In genomic region chr16:89973814-89974712, GRCm38 (mm10) we compare ENCODE assay signal across 20 mouse cellular contexts.
DNase-seq lines count a peak whose midpoint lies in the region; ATAC-seq and TF ChIP-seq lines count a peak whose summit lies in the region.
"Had no signal": no experiment of that assay in that cellular context is flagged by ENCODE, and none has a peak within 500 bp of the region (broad histone marks: within the 10 kb centered on the region; RNA-seq: fewer than 3 reads in every experiment).

No protein-coding gene starts in this region.

- TF ChIP-seq CTCF in kidney, postnatal 0 days (IDR thresholded peaks at IDR 0.05; ENCODE audit: low read depth): no peak

- no peaks in the 10 kb centered on the region for H3K27me3 ChIP-seq in kidney, postnatal 0 days (ENCODE audit: insufficient read depth, low read length)
- no peaks in the 10 kb centered on the region for H3K27me3 ChIP-seq in embryonic facial prominence, embryonic 15.5 days
- no peaks in the 10 kb centered on the region for H3K27me3 ChIP-seq in stomach, embryonic 16.5 days (ENCODE audit: control insufficient read depth, insufficient read depth, low read length)
- H3K27me3 ChIP-seq: heart, embryonic 13.5 days; limb, embryonic 12.5 days; liver, embryonic 15.5 days; neural tube, embryonic 13.5 days had no signal

- 0 out of 2 replicates have a peak, but pooled peaks have one; percentile 36 for ATAC-seq in kidney, postnatal 0 days (replicated peaks; ENCODE audit: low FRiP score, low read depth)
- ATAC-seq in embryonic facial prominence, embryonic 15.5 days (ENCODE audit: insufficient number of reproducible peaks, low FRiP score, low TSS enrichment, low read depth): no peak
- ATAC-seq in stomach, embryonic 16.5 days (ENCODE audit: insufficient read depth, low FRiP score): peak; percentile 65
- ATAC-seq: intestine, embryonic 16.5 days; lung, postnatal 0 days had no signal

- no peak overlapping the region for H3K27ac ChIP-seq in kidney, postnatal 0 days
- peak overlapping the region; percentile 51 for H3K27ac ChIP-seq in embryonic facial prominence, embryonic 15.5 days (replicated peaks)
- peak overlapping the region; percentile 67 for H3K27ac ChIP-seq in stomach, embryonic 16.5 days (ENCODE audit: low read length)
- H3K27ac ChIP-seq: heart, embryonic 13.5 days; hindbrain, embryonic 14.5 days; limb, embryonic 12.5 days; liver, embryonic 15.5 days; neural tube, embryonic 13.5 days had no signal

- no peak overlapping the region for H3K4me2 ChIP-seq in kidney, postnatal 0 days (ENCODE audit: low read length)
- H3K4me2 ChIP-seq in embryonic facial prominence, embryonic 15.5 days (replicated peaks): no peak overlapping the region
- H3K4me2 ChIP-seq in stomach, embryonic 16.5 days (ENCODE audit: low read depth, low read length): no peak overlapping the region
- H3K4me2 ChIP-seq: heart, embryonic 13.5 days; hindbrain, embryonic 14.5 days; limb, embryonic 12.5 days; liver, embryonic 15.5 days; midbrain, embryonic 11.5 days; neural tube, embryonic 13.5 days had no signal

- H3K9me3 ChIP-seq in kidney, postnatal 0 days (replicated peaks; ENCODE audit: low read length): no peaks in the 10 kb centered on the region
- no peaks in the 10 kb centered on the region for H3K9me3 ChIP-seq in embryonic facial prominence, embryonic 15.5 days (replicated peaks)
- no peaks in the 10 kb centered on the region for H3K9me3 ChIP-seq in stomach, embryonic 16.5 days (replicated peaks; ENCODE audit: control insufficient read depth, low read length)
- H3K9me3 ChIP-seq: heart, embryonic 13.5 days; limb, embryonic 12.5 days; liver, embryonic 15.5 days; neural tube, embryonic 13.5 days had no signal

- H3K36me3 ChIP-seq in kidney, postnatal 0 days (ENCODE audit: insufficient read depth, low read length): no peaks in the 10 kb centered on the region
- H3K36me3 ChIP-seq in embryonic facial prominence, embryonic 15.5 days: no peaks in the 10 kb centered on the region
- H3K36me3 ChIP-seq in stomach, embryonic 16.5 days (ENCODE audit: control insufficient read depth, insufficient read depth, low read length): no peaks in the 10 kb centered on the region
- H3K36me3 ChIP-seq: heart, embryonic 13.5 days; limb, embryonic 12.5 days; liver, embryonic 15.5 days; neural tube, embryonic 13.5 days had no signal

- H3K4me3 ChIP-seq in kidney, postnatal 0 days (replicated peaks; ENCODE audit: low read depth, low read length): no peak overlapping the region
- no peak overlapping the region for H3K4me3 ChIP-seq in embryonic facial prominence, embryonic 15.5 days (replicated peaks)
- no peak overlapping the region for H3K4me3 ChIP-seq in stomach, embryonic 16.5 days (replicated peaks; ENCODE audit: low read length)
- H3K4me3 ChIP-seq: heart, embryonic 13.5 days; limb, embryonic 12.5 days; liver, embryonic 15.5 days; neural tube, embryonic 13.5 days had no signal

- no peaks in the 10 kb centered on the region for H3K4me1 ChIP-seq in kidney, postnatal 0 days (replicated peaks; ENCODE audit: insufficient read depth, low read length)
- H3K4me1 ChIP-seq in embryonic facial prominence, embryonic 15.5 days: peaks cover 13% of the 10 kb centered on the region; the same call in 1 of the 2 replicates
- H3K4me1 ChIP-seq in stomach, embryonic 16.5 days (ENCODE audit: control insufficient read depth, insufficient read depth, low read length): no peaks in the 10 kb centered on the region
- H3K4me1 ChIP-seq: liver, embryonic 15.5 days; neural tube, embryonic 13.5 days had no signal

- WGBS in kidney, postnatal 0 days: 45% methylated on average over 16 of the region's 16 CpGs
- WGBS in embryonic facial prominence, embryonic 15.5 days: 62% methylated on average over 16 of the region's 16 CpGs
- WGBS in stomach, embryonic 16.5 days: 66% methylated on average over 16 of the region's 16 CpGs

- no peak overlapping the region for H3K9ac ChIP-seq in kidney, postnatal 0 days (ENCODE audit: low read depth, low read length)
- H3K9ac ChIP-seq in embryonic facial prominence, embryonic 15.5 days: no peak overlapping the region
- no peak overlapping the region for H3K9ac ChIP-seq in stomach, embryonic 16.5 days (ENCODE audit: low read length)
- H3K9ac ChIP-seq: heart, embryonic 13.5 days; hindbrain, embryonic 14.5 days; limb, embryonic 12.5 days; liver, embryonic 15.5 days; neural tube, embryonic 13.5 days had no signal

- no peak for DNase-seq in kidney, postnatal 0 days (ENCODE audit: low spot score)
- DNase-seq in kidney, postnatal 10 days: no peak
- peak; percentile 64 for DNase-seq in CD4-positive helper T cell, adult 2 months (ENCODE audit: low read depth, low spot score)
- no peak for DNase-seq in left cerebral cortex, postnatal 36 days (ENCODE audit: low spot score in 2 of 2)
- DNase-seq in right cerebral cortex, postnatal 14 days: no peak
- DNase-seq: cerebellum, adult 9-11 months; heart, adult 11 months; kidney, postnatal 4 days; layer of hippocampus, adult 9-11 months; spleen, adult 18-20 months had no signal

- intact Hi-C loops in left cerebral cortex, postnatal 36 days (cut with DNase I): no loop called here
